Mouse (Mus musculus): Measurements from ENCODE around the gene Ssr3.

DNA sequence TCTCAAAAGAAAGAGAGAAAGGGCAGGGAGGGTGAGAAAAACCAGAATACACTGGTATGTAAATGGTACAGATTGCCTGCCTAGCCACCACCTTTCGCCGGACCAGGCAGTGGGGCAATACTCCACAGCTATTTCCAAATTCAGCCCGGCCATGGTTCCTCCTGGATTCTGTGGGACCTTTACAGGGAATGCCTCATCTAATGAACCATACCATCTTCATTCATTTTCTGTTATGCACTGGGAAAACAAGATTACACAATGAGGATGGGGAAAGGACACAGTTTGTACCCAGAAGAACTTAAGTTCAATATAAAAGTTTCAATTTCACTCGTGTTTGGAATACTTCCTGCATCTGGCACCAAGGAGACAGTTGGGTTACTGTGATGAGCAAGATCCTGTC lies 19.9 kb downstream of the Ssr3 start:
- TF ChIP-seq CTCF (IDR thresholded peaks at IDR 0.05; ENCODE audit: low read depth) (no peak), EP300 (IDR thresholded peaks at IDR 0.05; ENCODE audit: low read depth) (no peak)
